16 mouse cellular contexts compared by ENCODE assay signal in genomic region chr6:139027696-139028095, GRCm38 (mm10).
"Had no signal": no experiment of that assay in that cellular context is flagged by ENCODE, and none has a peak within 500 bp of the region (broad histone marks: within the 10 kb centered on the region; RNA-seq: fewer than 3 reads in every experiment).

No protein-coding gene starts in this region.

- DNase-seq: kidney, adult 11 months; kidney, adult 8-10 months; kidney, postnatal 14 days; kidney, postnatal 4 days; liver; liver, embryonic 13.5 days; lung, adult 2 months; lung, postnatal 14 days; lung, postnatal 4 days; midbrain, embryonic 14.5 days; thymus, adult 2 months; thymus, postnatal 14 days; thymus, postnatal 4 days had no signal

- H3K27ac ChIP-seq: limb, embryonic 10.5 days; limb, embryonic 13.5 days; liver, embryonic 13.5 days had no signal

- H3K36me3 ChIP-seq: limb, embryonic 10.5 days; limb, embryonic 13.5 days; liver, embryonic 13.5 days had no signal

- H3K9me3 ChIP-seq: limb, embryonic 10.5 days; limb, embryonic 13.5 days had no signal

- H3K4me3 ChIP-seq: limb, embryonic 10.5 days; limb, embryonic 13.5 days; liver, embryonic 13.5 days had no signal

- H3K9ac ChIP-seq: limb, embryonic 13.5 days; liver, embryonic 13.5 days had no signal

- H3K27me3 ChIP-seq: limb, embryonic 13.5 days; liver, embryonic 13.5 days had no signal

- H3K4me2 ChIP-seq: limb, embryonic 13.5 days; liver, embryonic 13.5 days; midbrain, embryonic 11.5 days had no signal

- H3K4me1 ChIP-seq: limb, embryonic 10.5 days; limb, embryonic 13.5 days; liver, embryonic 13.5 days had no signal
